Mouse (Mus musculus): Measurements from ENCODE around the gene Synj2. TPM values are rescaled to one million over a fixed set of nuclear protein-coding genes. Genes with fewer than 3 reads are reported as not detected.
A peak's percentile ranks its signal among the peaks of the same experiment; 100 is the strongest.

Gene Synj2
- polyA plus RNA-seq, 1 experiment from 2014 or later, result 3.3 TPM

- TF ChIP-seq CTCF (IDR thresholded peaks at IDR 0.05; ENCODE audit: low read depth) (no peak), EP300 (optimal IDR thresholded peaks at IDR 0.05) (no peak)
- H3K4me1 ChIP-seq (replicated peaks; ENCODE audit: control insufficient read depth, insufficient read depth), result no peaks in the 10 kb centered on the region
- H3K36me3 ChIP-seq (ENCODE audit: control insufficient read depth, insufficient read depth, low read length), result no peaks in the 10 kb centered on the region
- H3K9me3 ChIP-seq (ENCODE audit: control insufficient read depth, low read length), result no peaks in the 10 kb centered on the region
- no peak overlapping the region for H3K9ac ChIP-seq (ENCODE audit: low read length)
- 52% methylated on average over 3 of the region's 3 CpGs for WGBS
- ATAC-seq (ENCODE audit: low FRiP score, low TSS enrichment) (no peak), DNase-seq (ENCODE audit: low spot score) (no peak)
- H3K27ac ChIP-seq (replicated peaks), result peak overlapping the region; percentile 35; the same call in 1 of the 2 replicates
- H3K4me3 ChIP-seq (ENCODE audit: low read depth, low read length), result no peak overlapping the region
- H3K27me3 ChIP-seq (ENCODE audit: control insufficient read depth, insufficient read depth, low read length), result no peaks in the 10 kb centered on the region
- no peak overlapping the region for H3K4me2 ChIP-seq (replicated peaks; ENCODE audit: low read depth)
Measured at GRCm38 (mm10) chr17:5969246-5969645, 28.2 kb downstream of the Synj2 start.

- ATAC-seq (ENCODE audit: low FRiP score, low TSS enrichment) (peak; percentile 18; the same call in 1 of the 2 replicates), DNase-seq (ENCODE audit: low spot score) (no peak)
- Histone ChIP-seq H3K9ac (ENCODE audit: low read length) (no peak overlapping the region), H3K4me1 (replicated peaks; ENCODE audit: control insufficient read depth, insufficient read depth) (peaks cover 4% of the 10 kb centered on the region; the same call in 1 of the 2 replicates), H3K4me2 (replicated peaks; ENCODE audit: low read depth) (no peak overlapping the region), H3K27ac (replicated peaks) (peak overlapping the region; percentile 49), H3K27me3 (ENCODE audit: control insufficient read depth, insufficient read depth, low read length) (no peaks in the 10 kb centered on the region), H3K36me3 (ENCODE audit: control insufficient read depth, insufficient read depth, low read length) (no peaks in the 10 kb centered on the region), H3K4me3 (ENCODE audit: low read depth, low read length) (no peak overlapping the region), H3K9me3 (ENCODE audit: control insufficient read depth, low read length) (no peaks in the 10 kb centered on the region)
- TF ChIP-seq EP300 (optimal IDR thresholded peaks at IDR 0.05), result no peak
- no peak for TF ChIP-seq CTCF (IDR thresholded peaks at IDR 0.05; ENCODE audit: low read depth)
- 51% methylated on average over 5 of the region's 5 CpGs for WGBS
Measured at GRCm38 (mm10) chr17:5970298-5970821, 29.3 kb downstream of the Synj2 start.

- H3K27me3 ChIP-seq (ENCODE audit: control insufficient read depth, insufficient read depth, low read length), result no peaks in the 10 kb centered on the region
- TF ChIP-seq CTCF (IDR thresholded peaks at IDR 0.05; ENCODE audit: low read depth), result no peak
- no peak for TF ChIP-seq EP300 (optimal IDR thresholded peaks at IDR 0.05)
- no peaks in the 10 kb centered on the region for H3K36me3 ChIP-seq (ENCODE audit: control insufficient read depth, insufficient read depth, low read length)
- H3K9me3 ChIP-seq (ENCODE audit: control insufficient read depth, low read length), result no peaks in the 10 kb centered on the region
- no peak overlapping the region for H3K9ac ChIP-seq (ENCODE audit: low read length)
- DNase-seq (ENCODE audit: low spot score) (no peak), ATAC-seq (ENCODE audit: low FRiP score, low TSS enrichment) (no peak)
- peaks cover 27% of the 10 kb centered on the region for H3K4me1 ChIP-seq (replicated peaks; ENCODE audit: control insufficient read depth, insufficient read depth)
- H3K27ac ChIP-seq (replicated peaks), result no peak overlapping the region
- H3K4me2 ChIP-seq (replicated peaks; ENCODE audit: low read depth), result no peak overlapping the region
- 70% methylated on average over 8 of the region's 8 CpGs for WGBS
- H3K4me3 ChIP-seq (ENCODE audit: low read depth, low read length), result no peak overlapping the region
Measured at GRCm38 (mm10) chr17:5973536-5973935, 32.5 kb downstream of the Synj2 start.

GRCm38 (mm10) chr17:5975099-5975977 lies 34.3 kb downstream of the Synj2 start:
- no peaks in the 10 kb centered on the region; the same call in 1 of the 2 replicates for H3K36me3 ChIP-seq (ENCODE audit: control insufficient read depth, insufficient read depth, low read length)
- peak overlapping the region; percentile 2 for H3K9ac ChIP-seq (ENCODE audit: low read length)
- peak; percentile 70 for ATAC-seq (ENCODE audit: low FRiP score, low TSS enrichment)
- peak overlapping the region; percentile 38 for H3K4me2 ChIP-seq (replicated peaks; ENCODE audit: low read depth)
- H3K4me3 ChIP-seq (ENCODE audit: low read depth, low read length), result peak overlapping the region; percentile 18; the same call in 1 of the 2 replicates
- TF ChIP-seq EP300 (optimal IDR thresholded peaks at IDR 0.05) (no peak), CTCF (IDR thresholded peaks at IDR 0.05; ENCODE audit: low read depth) (no peak; the same call in 1 of the 2 replicates)
- peak overlapping the region; percentile 90 for H3K27ac ChIP-seq (replicated peaks)
- no peaks in the 10 kb centered on the region for H3K27me3 ChIP-seq (ENCODE audit: control insufficient read depth, insufficient read depth, low read length)
- H3K4me1 ChIP-seq (replicated peaks; ENCODE audit: control insufficient read depth, insufficient read depth), result peaks cover 29% of the 10 kb centered on the region
- WGBS, result 23% methylated on average over 23 of the region's 23 CpGs
- peak; percentile 50 for DNase-seq (ENCODE audit: low spot score)
- no peaks in the 10 kb centered on the region for H3K9me3 ChIP-seq (ENCODE audit: control insufficient read depth, low read length)

GRCm38 (mm10) chr17:5976221-5977055 lies 35.4 kb downstream of the Synj2 start:
- peak overlapping the region; percentile 90 for H3K27ac ChIP-seq (replicated peaks)
- peak; percentile 36 for DNase-seq (ENCODE audit: low spot score)
- no peak overlapping the region for H3K4me3 ChIP-seq (ENCODE audit: low read depth, low read length)
- peak; percentile 39; the same call in 1 of the 2 replicates for ATAC-seq (ENCODE audit: low FRiP score, low TSS enrichment)
- H3K4me2 ChIP-seq (replicated peaks; ENCODE audit: low read depth), result peak overlapping the region; percentile 38
- 32% methylated on average over 20 of the region's 20 CpGs for WGBS
- H3K4me1 ChIP-seq (replicated peaks; ENCODE audit: control insufficient read depth, insufficient read depth), result peaks cover 29% of the 10 kb centered on the region
- H3K9me3 ChIP-seq (ENCODE audit: control insufficient read depth, low read length), result no peaks in the 10 kb centered on the region
- TF ChIP-seq EP300 (optimal IDR thresholded peaks at IDR 0.05) (no peak), CTCF (IDR thresholded peaks at IDR 0.05; ENCODE audit: low read depth) (no peak)
- no peaks in the 10 kb centered on the region; the same call in 1 of the 2 replicates for H3K36me3 ChIP-seq (ENCODE audit: control insufficient read depth, insufficient read depth, low read length)
- peak overlapping the region; percentile 31 for H3K9ac ChIP-seq (ENCODE audit: low read length)
- H3K27me3 ChIP-seq (ENCODE audit: control insufficient read depth, insufficient read depth, low read length), result no peaks in the 10 kb centered on the region

All from stomach, postnatal 0 days (tissue).